Mouse (Mus musculus): ENCODE data around the gene 4930572O03Rik. TPM values are rescaled to one million over a fixed set of nuclear protein-coding genes. Genes with fewer than 3 reads are reported as not detected.
"Not testable (repeated sequence)": the region's sequence is repeated elsewhere in the genome, so short reads cannot be mapped to it uniquely, and the experiment has no call there.

4930572O03Rik gene
- total RNA-seq, 2 experiments from 2014 or later: not detected

GRCm38 (mm10) chr5:15628136-15628535, 28.7 kb downstream of the 4930572O03Rik start:
- DNase-seq; intact Hi-C loops (cut with DNase I): not testable (repeated sequence)

- intact Hi-C loops (cut with DNase I); DNase-seq: not testable (repeated sequence)
Observed at GRCm38 (mm10) chr5:15618764-15619163, 38.1 kb downstream of the 4930572O03Rik start, which contains the start of gene Speer4d. Gene Speer4d (plus strand): TSS chr5:15619064.

- intact Hi-C loops (cut with DNase I); DNase-seq: not testable (repeated sequence)
Observed at GRCm38 (mm10) chr5:15616195-15616594, 40.7 kb downstream of the 4930572O03Rik start.

GRCm38 (mm10) chr5:15610695-15611094, 46.2 kb downstream of the 4930572O03Rik start:
- DNase-seq; intact Hi-C loops (cut with DNase I): not testable (repeated sequence)

DNA sequence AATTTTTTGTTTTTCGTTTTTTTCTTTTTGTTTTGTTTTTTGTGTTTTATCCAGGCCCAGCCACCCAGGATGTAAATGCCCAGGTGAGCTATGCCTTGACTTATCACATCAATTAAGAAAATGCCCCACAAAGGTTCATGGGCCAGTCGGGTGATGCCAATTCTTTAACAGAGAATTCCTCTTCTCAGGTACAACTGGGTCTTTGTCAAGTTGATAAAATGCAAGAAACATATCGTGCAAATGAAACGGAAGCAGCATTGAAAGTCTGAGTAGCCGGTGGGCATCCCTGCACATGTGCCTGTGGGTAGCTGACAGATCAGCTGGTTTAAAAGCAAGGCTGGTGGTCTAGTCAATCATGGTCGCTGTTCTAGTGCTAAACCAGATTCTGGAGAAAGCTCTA, 50.2 kb downstream of the 4930572O03Rik start:
- intact Hi-C loops (cut with DNase I): not testable (repeated sequence)
- DNase-seq: peak; percentile 4 to 19

- intact Hi-C loops (cut with DNase I); DNase-seq: not testable (repeated sequence)
Observed at GRCm38 (mm10) chr5:15603585-15603984, 53.3 kb downstream of the 4930572O03Rik start.

- intact Hi-C loops (cut with DNase I); DNase-seq: not testable (repeated sequence)
Observed at GRCm38 (mm10) chr5:15603008-15603407, 53.9 kb downstream of the 4930572O03Rik start.

DNA sequence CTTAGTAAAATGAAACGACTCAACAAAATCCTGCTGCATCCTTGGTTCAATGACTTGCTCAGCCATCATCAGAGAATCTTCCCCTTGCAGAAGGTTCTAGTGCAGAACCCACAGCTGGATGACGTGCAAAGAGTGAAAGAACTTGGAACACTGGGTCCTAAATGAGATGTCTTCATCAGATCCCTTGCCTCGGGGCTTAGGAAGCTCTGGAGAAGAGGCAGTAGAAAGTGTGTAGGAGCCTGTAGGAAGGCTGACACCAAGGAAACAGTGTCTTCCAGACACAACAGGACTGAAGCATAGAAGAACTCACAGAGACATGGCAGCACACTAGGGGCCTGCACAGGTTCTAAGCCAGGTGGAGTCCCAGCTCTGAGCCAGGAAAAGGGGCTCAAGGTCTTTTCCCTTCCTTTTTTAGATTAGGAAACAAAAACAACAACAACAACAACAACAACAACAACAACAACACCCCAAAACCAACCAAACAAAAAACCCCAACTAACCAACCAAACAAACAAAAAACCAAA, 54.4 kb downstream of the 4930572O03Rik start:
- intact Hi-C loops (cut with DNase I); DNase-seq: not testable (repeated sequence)

Other genes starting within 250 kb of the 4930572O03Rik start
- gene Gm21149, start 180.5 kb downstream of the 4930572O03Rik start, total RNA-seq (2021): not detected
- not detected for gene Gm21190, start 127.8 kb downstream of the 4930572O03Rik start, total RNA-seq (2021)
- not detected for gene Gm21083, start 79.7 kb downstream of the 4930572O03Rik start, total RNA-seq (2021)
- not detected for gene Speer4d, start 38.0 kb downstream of the 4930572O03Rik start, total RNA-seq (2021)
- gene Speer4c, start 57.2 kb upstream of the 4930572O03Rik start, total RNA-seq (2021): not detected

All from gastrocnemius, postnatal 36 days (tissue).